Mouse (Mus musculus) layer of hippocampus, adult 9-11 months (tissue): ENCODE results near the gene Cxcr1.
"Not testable (repeated sequence)": the region's sequence is repeated elsewhere in the genome, so short reads cannot be mapped to it uniquely, and the experiment has no call there.

ENCODE experiments used
- DNase-seq: peaks from one replicate; pipeline ENCODE4 v3.0.0; 2022

Cxcr1 gene

DNA sequence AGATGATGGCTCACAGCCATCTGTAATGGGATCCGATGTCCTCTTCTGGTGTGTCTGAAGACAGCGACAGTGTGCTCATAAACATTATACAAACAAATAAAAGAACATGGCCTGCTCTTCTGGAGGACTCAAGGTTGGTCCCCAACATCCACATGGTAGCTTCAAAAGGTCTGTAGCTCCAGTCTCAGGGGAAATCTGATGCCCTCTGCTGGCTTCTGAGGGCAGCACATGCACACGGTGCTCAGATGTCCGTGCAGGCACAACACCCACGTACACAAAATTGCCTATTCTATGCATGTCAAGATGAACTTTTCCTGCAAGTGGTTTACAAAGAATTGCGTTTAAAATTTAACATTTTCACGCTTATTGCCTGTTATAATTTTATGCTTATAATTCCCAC, 1.5 kb upstream of the Cxcr1 start:
- DNase-seq = no peak

DNA sequence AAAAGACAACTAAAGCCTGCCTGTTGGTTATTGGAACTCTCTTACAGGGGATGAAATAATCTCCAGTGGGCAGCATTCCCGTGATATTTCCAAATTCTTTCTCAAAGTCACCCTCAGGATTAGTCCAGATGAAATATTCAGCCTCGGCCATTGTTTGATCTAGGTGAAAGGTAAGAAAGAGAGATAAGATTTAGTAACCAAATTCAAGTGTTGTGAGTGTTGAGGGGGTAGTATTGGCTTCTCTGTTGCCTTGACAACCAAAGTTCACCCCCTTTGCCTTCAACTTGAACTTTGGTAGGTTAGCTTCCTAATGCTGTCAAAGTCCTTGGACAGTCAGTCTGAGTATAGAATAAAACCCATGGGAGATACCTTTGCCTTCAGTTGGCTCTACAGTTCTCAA, 1.7 kb downstream of the Cxcr1 start:
- DNase-seq = no peak

DNA sequence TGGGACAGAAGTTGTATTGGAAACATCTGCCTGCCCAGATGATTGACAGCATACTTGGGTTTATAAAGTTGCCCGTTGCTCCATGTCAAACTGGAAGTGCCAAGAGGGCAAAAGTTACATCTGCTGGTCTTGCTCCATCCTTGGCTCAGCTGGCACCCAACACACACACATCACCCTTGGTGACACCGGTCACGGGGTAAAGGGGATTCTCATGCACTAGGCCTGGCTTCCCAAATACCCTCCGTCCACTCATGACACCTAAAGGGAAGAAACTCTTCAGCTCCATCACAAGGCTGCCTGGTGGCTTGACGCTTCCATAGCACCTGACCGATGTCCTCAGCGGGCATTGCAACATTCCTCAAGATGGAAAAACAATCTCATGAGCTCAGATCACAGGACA, 4.0 kb downstream of the Cxcr1 start:
- no peak for DNase-seq

DNA sequence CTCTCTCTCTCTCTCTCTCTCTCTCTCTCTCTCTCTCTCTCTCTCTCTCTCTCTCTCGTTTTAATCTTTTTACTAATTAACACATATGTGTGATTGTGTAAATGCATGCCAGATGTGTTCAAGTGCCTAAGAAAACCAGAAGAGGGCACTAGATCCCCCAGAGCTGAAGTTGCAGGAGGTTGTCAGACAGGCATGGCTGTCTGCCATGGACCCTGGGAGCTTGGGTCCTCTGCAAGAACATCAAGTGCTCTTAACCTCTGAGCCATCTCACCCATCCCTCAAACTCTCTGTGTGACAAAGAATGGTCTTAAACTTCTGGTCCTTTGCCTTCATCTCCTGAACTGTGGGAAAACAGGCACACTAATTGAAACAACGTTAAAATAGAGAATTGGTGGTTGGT, 11.4 kb downstream of the Cxcr1 start:
- DNase-seq = no peak

DNA sequence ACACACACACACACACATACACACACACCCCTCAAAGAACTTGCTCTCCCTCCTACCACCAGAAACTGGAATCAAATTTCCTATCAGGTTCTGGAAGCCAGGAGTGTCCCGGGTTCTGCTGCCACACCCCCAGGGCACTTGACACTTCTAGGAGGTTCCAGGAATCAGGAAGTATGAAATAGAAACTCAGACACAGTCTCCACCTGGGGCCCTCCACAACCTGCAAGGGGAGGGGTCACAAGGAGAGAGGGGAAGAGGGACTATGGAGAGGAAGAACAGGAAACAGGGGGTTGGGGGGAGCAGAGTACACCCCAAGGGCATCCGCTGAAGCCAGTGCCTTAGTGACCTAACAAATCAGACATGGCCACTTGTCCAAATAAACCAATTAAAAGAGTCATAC, 13.0 kb downstream of the Cxcr1 start:
- DNase-seq = no peak

DNA sequence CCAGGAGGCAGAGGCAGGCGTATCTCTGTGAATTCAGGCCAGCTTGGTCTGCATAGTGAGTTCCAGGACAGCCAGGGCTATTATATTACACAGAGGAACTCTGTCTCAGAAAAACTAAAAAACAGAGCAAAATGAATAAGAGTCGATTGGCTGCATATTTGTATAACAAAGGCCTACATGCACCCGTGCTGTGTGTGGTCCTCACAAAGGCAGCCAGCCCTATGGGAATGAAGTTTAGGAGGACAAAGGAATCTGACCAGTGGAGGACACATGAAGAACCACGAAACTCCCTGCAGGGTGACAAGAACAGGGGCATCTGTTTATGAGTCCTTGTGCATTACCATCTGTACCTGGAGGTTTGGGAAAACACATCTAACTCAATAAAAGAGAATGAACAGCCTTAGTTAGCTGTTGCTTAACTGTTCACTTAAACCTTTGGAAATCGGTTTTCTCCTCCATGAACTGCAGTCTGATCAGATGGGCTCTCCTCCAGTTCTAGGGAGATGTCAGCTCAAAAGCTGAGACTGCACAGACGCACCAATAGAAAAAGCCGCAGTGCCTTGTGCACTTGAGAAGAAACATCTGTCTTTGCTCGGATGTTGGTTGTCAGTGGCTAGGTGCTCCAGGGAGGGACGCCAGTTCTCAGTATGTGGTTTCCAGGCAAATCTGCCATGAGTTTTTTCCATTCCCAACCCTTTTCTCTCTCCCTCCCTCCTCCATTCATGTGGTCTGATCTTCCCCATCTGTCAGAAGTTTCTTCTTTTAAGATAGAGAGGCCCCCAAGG, 14.6 kb downstream of the Cxcr1 start:
- DNase-seq = no peak

DNA sequence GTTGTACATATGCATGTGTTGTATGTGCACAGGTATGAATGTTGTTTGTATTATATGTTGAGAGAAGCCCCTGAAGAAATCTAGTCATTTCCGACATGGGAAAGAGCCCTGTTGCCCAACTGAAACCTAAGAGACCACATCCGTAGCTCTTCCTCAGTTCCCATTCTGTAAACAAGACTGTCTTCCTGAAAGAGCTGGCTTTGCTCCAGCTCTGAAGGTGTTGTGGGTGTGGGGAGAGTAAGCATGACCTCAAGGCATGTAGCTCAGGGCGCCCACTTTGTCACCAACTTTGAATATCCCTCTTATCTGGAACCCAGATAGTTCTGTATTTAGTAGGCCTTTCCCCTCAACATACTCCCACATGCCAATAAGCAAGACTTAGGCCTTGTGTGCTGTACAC, 15.8 kb downstream of the Cxcr1 start:
- no peak for DNase-seq

DNA sequence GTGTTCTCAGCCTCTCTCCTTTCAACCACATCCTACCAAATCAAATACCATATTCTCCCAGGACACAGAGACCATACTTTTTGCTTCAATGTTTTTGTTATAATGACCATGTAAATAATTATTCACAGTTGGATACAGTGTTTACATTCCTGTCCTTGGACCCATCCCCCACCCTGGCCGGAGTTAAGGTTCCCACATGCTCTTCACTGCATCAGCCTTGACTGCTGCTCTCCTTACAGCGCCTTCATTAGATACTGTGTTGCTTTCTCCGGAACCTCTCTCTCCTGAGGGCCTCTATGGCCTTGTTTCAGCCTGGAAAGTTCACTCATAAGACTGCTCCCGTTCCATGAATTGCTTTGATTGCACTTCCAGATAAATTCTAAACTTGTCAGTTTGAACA, 18.7 kb downstream of the Cxcr1 start:
- no peak for DNase-seq

DNA sequence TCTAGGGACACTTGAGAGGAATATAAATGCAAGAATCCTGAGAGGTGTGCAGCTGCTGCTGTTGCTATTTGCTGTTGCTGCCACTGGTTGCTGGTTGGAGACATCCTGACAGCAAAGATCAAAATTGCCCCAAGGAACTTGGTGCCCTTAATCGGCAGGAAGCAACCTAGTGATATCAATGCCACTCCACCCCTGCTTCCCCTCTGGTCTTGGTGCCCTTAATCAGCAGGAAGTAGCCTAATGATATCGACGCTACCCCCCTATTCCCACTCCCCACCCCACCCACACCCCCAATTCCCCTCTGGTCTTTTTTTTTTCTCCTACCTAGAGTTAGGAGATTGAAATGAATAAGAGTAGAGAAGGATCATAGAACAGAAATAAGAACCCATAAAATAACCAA, 21.7 kb downstream of the Cxcr1 start:
- no peak for DNase-seq

DNA sequence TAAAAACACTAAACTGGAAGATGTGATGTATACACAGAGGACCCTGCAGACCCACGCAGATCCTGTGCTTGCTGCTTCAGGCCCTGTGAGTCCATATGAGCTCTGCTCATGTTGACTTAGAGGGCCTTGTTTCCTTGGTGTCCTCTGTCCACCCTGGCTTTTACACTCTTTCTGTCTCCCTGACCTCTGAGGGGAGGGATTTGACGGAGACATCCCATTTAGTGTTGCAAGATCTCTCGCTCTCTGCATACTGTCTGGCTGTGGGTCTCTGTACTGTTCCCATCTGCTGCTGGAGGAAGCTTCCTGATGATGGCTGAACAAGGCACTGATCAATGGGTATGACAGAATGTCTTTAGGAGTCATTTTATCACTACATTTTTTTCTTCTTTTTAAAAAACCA, 24.7 kb downstream of the Cxcr1 start:
- no peak for DNase-seq

DNA sequence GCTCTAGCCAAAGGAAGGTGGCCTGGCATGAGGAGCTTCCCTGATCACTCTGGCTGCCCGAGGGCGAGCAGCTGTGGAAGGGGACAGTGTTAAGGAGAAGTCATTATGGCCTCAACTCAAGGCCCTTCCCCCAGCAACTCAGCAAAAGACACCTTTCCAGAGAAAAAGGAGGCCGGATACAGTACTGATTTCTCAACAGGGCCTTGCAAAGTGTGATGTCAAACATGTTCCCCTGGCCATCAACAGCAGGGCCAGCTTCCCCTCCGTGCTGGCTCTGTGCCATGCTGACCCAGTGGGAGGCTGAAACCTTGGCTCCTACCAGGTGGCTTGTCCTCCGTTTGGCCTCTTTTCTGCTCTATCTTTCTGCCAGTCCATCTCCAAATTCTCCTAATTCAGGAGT, 27.3 kb downstream of the Cxcr1 start:
- DNase-seq = no peak

DNA sequence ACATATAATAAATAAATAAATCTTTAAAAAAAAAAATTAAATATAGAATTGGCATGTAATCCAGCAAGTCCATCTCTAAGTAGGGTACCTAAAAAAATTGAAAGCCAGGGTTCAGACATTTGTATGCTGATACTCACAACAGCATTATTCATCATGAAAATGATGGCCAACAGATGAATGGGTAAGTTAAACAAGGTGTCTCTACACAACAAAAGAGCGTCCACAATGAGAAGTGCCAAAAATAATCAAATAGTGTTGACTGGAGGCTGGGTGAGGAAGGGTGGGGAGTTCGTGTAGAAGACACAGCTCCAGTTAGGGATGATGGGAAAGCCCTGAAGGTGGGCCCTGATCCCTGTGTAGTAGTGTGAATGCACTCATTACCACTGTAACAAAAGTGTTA, 34.4 kb downstream of the Cxcr1 start:
- no peak for DNase-seq

DNA sequence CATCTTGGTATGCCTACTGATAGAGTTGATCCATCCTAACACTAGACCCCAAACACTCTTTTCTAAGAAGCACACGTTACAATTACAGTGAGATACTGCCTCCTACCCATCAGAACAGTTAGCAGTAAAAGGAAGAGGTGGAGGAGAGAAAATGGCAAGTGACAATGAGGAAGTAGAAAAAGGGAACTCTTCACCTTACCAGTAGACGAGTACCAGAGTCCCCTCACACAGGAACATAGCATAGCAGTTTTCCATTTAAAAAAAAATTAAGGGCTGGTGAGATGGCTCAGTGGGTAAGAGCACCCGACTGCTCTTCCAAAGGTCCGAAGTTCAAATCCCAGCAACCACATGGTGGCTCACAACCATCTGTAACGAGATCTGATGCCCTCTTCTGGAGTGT, 34.8 kb downstream of the Cxcr1 start:
- not testable (repeated sequence) for DNase-seq

DNA sequence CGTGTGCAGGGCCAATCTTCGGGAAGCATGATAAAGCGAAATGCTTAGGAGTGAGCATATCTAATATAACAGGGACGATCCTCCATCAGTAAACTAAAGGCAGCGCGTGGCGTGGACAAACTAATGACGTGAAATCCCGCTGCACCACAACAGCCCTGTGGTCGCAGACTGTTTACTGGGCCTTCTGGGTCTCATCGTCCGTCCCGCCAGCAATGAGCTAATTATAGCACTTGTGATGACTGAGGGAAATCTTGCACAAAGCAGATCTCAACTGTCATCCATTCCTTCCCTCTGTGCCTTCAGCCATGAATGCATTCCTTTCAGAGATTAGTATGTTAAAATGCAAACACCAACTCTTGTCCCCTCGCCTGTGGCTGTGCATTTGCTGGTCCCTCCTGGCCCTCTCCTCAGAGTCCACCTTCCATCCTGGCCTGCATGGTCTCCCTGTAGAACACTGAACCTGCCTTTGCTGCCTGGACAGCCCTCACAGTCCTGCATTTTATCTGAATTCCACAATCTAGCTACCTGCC, 38.0 kb downstream of the Cxcr1 start:
- no peak for DNase-seq

DNA sequence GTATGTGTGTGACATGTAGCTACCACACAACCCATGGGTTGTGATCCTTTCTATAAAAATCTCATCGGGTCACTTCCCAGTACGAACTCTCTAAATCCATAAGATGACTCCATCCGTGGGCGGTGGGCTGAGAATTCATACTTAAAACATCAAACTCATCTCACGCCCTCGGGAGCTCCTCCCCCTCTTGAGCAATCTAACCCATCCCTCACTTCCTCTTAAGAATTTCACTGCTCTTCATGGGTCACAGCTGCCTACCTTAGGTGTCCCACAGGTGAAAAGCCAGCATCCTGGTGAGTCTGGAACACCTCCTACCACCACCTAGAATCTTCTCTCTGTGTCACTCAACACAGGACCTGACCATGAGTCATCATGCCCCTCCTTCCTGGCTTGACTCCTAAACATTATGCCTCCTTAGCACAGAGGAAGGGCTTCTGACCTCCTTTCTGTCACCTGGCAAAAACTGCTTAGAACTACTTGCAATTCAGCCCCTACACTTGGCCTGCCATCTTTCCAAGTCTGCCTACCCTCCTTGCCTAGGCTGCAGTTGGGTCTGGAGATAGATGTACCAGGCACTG, 38.9 kb downstream of the Cxcr1 start:
- no peak for DNase-seq

DNA sequence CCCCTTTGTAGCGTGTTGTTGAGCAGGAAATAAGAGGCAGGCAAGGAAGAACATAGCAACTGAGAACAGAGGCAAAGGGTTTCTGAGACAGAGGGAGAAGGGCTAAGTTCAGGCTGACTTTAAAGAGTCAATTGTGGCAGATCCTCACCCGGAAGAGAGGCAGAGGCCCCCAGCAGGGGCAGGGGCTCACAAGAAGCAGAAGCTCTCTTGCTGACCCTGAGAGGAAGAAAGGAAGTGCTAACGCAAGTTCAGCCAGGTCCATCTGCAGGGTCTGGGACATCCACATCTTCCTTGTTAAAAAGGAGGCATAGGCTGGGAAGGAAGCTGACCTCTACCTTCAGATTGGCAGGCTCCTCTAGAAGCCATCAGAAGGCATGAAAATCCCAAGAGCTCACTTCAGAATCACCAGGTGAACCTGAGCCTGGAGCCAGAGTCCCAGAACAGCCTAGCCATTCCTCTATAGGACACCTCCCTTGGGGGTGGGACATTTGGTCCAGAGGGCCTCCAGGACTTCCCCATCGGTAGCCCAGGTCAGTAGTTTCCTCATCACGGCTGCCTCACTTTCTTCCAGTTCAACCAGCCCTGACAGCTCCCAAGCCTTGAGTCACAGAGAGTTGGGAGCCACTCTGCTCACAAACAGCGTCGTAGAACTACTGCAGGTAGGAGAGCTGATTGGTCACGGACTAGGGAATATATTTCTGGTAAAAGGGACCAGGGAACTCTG, 40.8 kb downstream of the Cxcr1 start, which contains the start of gene Cxcr2:
Gene Cxcr2 (plus strand): TSS at position 529 of the 724 bp plus-strand sequence.
- no peak for DNase-seq

DNA sequence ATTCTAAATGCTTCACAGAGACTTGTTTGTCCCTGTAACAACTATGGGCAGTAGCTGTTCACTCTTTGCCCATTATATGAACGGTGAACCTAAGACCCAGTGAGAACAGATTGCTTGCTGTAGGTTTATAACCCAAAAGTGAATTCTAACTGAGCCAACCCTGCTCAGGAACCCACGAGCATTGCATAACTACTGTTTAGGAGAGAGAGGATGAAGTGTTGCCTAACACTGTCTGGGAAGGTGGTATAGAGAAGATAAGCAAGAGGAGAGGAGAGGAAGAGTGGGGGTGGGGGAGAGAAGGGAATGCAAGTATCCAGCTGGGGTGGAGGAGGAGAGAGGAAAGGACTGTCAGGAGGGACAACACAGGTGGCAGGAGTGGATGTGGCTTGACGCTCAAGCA, 43.3 kb downstream of the Cxcr1 start:
- no peak for DNase-seq

DNA sequence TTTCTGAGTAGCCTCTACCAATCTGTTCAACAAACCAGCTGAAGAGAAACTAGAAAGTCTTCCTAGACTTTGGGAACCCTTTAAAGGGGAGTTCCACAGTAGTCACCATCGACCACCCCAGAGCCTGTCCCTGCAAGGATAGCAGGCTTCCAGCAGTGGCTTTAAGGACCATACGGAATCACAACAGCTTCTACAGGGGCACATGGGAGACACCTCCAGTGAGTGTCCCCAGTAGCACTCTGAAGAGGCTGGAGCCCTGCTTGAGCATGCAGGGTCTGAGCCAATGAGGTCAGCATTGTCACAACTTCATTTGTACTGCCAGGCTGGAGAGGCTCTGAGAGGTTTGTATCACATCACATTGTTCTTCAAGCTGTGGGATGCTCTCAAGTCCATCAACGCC, 44.3 kb downstream of the Cxcr1 start:
- no peak for DNase-seq

DNA sequence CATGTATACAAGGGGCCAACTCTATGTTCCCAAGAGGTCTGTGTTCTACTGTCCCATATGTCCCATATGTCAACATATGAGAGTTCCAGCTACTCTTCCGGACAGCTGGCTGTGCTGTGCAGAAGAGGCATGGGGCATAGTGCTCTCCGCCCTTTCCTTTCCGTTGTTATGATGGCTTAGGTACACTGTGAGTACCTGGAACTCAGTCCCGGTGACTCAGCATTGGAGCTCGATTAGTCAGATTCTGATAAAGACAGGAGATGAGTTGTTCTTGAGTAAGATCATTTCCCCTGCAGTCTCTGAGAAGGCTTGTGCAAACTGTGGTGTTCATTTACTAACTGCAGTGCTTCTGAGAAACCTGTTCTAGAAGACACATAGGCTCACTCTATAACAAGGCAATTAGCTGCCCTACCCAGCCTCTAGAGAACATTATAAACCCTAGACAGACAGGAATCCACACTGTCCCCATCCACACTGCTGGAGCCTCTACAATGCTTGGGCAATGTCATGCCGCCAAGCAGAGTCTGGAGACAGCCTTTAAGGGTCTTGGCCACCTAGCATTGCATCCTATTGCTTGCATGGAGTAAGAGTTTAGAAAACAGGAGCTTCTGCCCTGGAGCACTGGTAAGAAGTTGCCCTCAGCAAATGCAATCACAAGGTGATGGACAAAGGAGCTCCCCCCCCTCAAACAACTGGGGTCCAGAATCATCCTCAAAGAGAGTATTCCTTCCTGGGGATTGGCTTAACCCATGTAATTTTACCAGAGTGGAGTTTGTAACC, 45.1 kb downstream of the Cxcr1 start:
- DNase-seq = no peak
